Mouse (Mus musculus) subcutaneous adipose tissue, adult 2 months (tissue): ENCODE measurements around the gene Olfr480. TPM values are rescaled to one million over a fixed set of nuclear protein-coding genes. Genes with fewer than 3 reads are reported as not detected.

ENCODE experiments used
- polyA plus RNA-seq: library from polyadenylated mRNA; depleted of rRNA; stranded (reverse); fragments of >200 nt; gene quantifications from 2 replicates; pipeline ENCODE4 v1.2.3, GENCODE M21; 2012; ENCODE audit warnings: low replicate concordance; rRNA removed

Olfr480 gene
- polyA plus RNA-seq = not detected in 2 replicates

GRCm38 (mm10) chr7:108067246-108067645, at the start of gene Olfr480:
Olfr480 (minus strand) TSS chr7:108067346.

GRCm38 (mm10) chr7:108100549-108100948, 33.4 kb upstream of the Olfr480 start, which contains the start of gene Olfr483:
Olfr483 (plus strand) TSS chr7:108100849.

GRCm38 (mm10) chr7:108097486-108097885, 30.3 kb upstream of the Olfr480 start, which contains the start of gene Olfr482:
Olfr482 (minus strand) TSS chr7:108097586.

GRCm38 (mm10) chr7:108079555-108079954, 12.4 kb upstream of the Olfr480 start, which contains the start of gene Olfr481:
Olfr481 (plus strand) TSS chr7:108079855.

GRCm38 (mm10) chr7:108050393-108050792, 16.8 kb downstream of the Olfr480 start, which contains the start of gene Olfr479:
Olfr479 (plus strand) TSS chr7:108050693.

GRCm38 (mm10) chr7:108033889-108034288, 33.3 kb downstream of the Olfr480 start, which contains the start of gene Olfr478:
Olfr478 (minus strand) TSS chr7:108033989.

Other genes starting within 250 kb of the Olfr480 start
- not detected in 2 replicates for gene Olfr469, start 241.8 kb downstream of the Olfr480 start, polyA plus RNA-seq
- gene Olfr470, start 219.9 kb downstream of the Olfr480 start, polyA plus RNA-seq = not detected in 2 replicates
- not detected in 2 replicates for gene Olfr472, start 169.4 kb downstream of the Olfr480 start, polyA plus RNA-seq
- gene Olfr473, start 136.9 kb downstream of the Olfr480 start, polyA plus RNA-seq = not detected in 2 replicates
- gene Olfr474, start 112.7 kb downstream of the Olfr480 start, polyA plus RNA-seq = not detected in 2 replicates
- gene Olfr476, start 102.5 kb downstream of the Olfr480 start, polyA plus RNA-seq = not detected in 2 replicates
- not detected in 2 replicates for gene Olfr477, start 80.7 kb downstream of the Olfr480 start, polyA plus RNA-seq
- gene Olfr478, start 33.4 kb downstream of the Olfr480 start, polyA plus RNA-seq = not detected in 2 replicates
- gene Olfr479, start 16.7 kb downstream of the Olfr480 start, polyA plus RNA-seq = not detected in 2 replicates
- not detected in 2 replicates for gene Olfr481, start 12.5 kb upstream of the Olfr480 start, polyA plus RNA-seq
- not detected in 2 replicates for gene Olfr482, start 30.2 kb upstream of the Olfr480 start, polyA plus RNA-seq
- not detected in 2 replicates for gene Olfr483, start 33.5 kb upstream of the Olfr480 start, polyA plus RNA-seq
- not detected in 2 replicates for gene Olfr484, start 60.1 kb upstream of the Olfr480 start, polyA plus RNA-seq
- gene Olfr485, start 92.5 kb upstream of the Olfr480 start, polyA plus RNA-seq = not detected in 2 replicates
- gene Olfr486, start 105.4 kb upstream of the Olfr480 start, polyA plus RNA-seq = not detected in 2 replicates
- not detected in 2 replicates for gene Olfr487, start 147.3 kb upstream of the Olfr480 start, polyA plus RNA-seq
- not detected in 2 replicates for gene Olfr488, start 191.0 kb upstream of the Olfr480 start, polyA plus RNA-seq
- gene Olfr490, start 221.6 kb upstream of the Olfr480 start, polyA plus RNA-seq = not detected in 2 replicates
- not detected in 2 replicates for gene Olfr491, start 246.1 kb upstream of the Olfr480 start, polyA plus RNA-seq